Mouse (Mus musculus): ENCODE measurements around the gene Irgq. TPM values are rescaled to one million over a fixed set of nuclear protein-coding genes. Genes with fewer than 3 reads are reported as not detected.

Irgq gene
- polyA plus RNA-seq, 1 experiment, result not detected

DNA sequence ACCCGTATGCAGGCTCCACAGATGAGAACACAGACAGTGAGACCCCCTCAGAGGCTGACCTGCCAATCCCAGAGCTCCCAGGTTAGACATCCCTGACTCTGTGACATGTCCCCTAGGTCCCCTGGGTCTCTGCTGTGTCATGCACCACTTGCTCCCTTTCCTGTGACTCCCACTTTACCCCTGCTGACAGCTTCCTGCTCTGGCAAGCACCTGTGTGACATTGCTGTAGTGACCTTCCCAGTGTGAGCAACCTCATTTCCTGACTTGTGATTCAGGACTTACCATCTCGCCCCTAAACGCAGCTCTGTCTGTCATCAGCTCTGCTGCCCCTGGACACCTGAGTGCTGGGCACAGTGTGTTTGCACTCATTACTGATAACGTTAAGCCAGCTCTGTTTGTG is 40.6 kb downstream of the Irgq start:
- 83% methylated on average over 4 of the region's 4 CpGs for WGBS
- H3K27ac ChIP-seq (ENCODE audit: insufficient read depth, low read depth, low read length), result no peak overlapping the region
- H3K4me3 ChIP-seq (ENCODE audit: insufficient read depth, low read depth, low read length), result no peak overlapping the region
- no peak for TF ChIP-seq POLR2A (IDR thresholded peaks at IDR 0.05; ENCODE audit: insufficient read depth, low read depth, low read length)
- H3K4me1 ChIP-seq (ENCODE audit: control insufficient read depth, insufficient read depth, low read length), result no peaks in the 10 kb centered on the region

DNA sequence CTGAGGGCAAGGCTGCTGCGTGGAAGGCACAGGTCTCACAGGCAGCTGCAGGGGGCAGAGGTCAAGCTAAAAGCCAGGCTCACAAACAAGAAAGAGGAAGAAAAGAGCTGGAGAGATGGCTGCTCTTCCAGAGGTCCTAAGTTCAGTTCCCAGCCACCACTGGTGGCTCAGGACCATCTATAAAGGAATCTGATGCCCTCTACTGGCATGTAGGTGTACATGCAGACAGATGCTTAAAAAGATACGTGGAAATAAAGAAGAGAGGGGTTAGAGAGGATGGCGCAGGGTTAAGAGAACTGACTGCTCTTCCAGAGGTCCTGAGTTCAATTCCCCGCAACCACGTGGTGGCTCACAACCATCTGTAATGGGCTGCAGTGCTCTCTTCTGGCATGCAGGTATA is 42.0 kb downstream of the Irgq start:
- TF ChIP-seq POLR2A (IDR thresholded peaks at IDR 0.05; ENCODE audit: insufficient read depth, low read depth, low read length) (no peak), CTCF (IDR thresholded peaks at IDR 0.05; ENCODE audit: insufficient read depth, low read depth, low read length) (no peak)
- Histone ChIP-seq H3K4me1 (ENCODE audit: control insufficient read depth, insufficient read depth, low read length) (no peaks in the 10 kb centered on the region), H3K27ac (ENCODE audit: insufficient read depth, low read depth, low read length) (no peak overlapping the region), H3K4me3 (ENCODE audit: insufficient read depth, low read depth, low read length) (no peak overlapping the region)
- 62% methylated on average over 5 of the region's 5 CpGs for WGBS

DNA sequence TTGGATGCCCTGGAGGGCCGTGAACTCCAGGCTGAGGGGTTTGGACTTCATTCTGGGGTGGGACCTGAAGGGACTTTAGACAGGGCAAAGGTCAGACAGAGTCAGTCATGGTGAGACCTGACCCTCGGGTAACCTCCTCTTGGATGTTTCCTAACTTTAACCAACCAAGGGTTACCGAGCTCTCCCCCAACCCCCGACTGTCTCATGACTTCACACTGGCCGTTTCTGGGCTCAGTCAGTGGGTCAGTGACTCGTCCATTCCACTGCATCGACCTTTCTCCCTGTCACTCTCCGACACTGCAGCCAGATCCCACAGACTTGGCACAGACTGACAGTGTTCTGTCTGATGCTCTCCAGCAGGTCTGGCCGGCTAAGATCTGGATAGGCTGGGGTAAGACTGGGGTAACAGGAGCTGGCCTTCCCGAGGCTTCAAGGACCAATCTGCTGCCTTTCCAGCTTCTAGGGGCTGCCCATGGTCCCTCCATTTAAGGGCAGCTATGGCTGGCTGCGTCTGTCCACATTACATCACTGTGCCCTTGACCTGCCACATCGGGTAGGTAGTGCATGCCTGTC is 43.8 kb downstream of the Irgq start:
- 62% methylated on average over 12 of the region's 12 CpGs for WGBS

DNA sequence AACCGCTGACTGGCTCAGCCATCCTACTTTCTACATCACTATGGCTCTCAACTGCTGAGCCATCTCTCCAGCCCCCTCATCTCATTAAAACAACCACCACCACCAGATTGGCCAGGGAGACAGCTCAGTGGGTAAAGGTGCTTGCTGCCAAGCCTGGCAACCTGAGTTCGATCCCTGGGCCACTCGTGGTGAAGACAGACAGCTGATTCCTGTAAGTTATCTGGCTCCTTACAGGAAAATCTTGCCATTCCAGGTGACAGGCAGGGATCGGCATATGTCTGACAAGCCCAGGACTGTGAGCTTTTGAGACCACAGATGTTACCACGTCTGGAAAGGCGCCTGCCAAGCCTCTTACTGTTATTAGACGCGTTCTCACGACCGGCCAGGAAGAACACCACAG is 47.3 kb downstream of the Irgq start:
- 97% methylated on average over 10 of the region's 10 CpGs for WGBS
- no peak overlapping the region for H3K4me3 ChIP-seq (ENCODE audit: insufficient read depth, low read depth, low read length)
- no peak overlapping the region for H3K27ac ChIP-seq (ENCODE audit: insufficient read depth, low read depth, low read length)
- TF ChIP-seq POLR2A (IDR thresholded peaks at IDR 0.05; ENCODE audit: insufficient read depth, low read depth, low read length) (no peak), CTCF (IDR thresholded peaks at IDR 0.05; ENCODE audit: insufficient read depth, low read depth, low read length) (no peak)
- H3K4me1 ChIP-seq (ENCODE audit: control insufficient read depth, insufficient read depth, low read length), result no peaks in the 10 kb centered on the region

More for the DNA sequence above, 43.8 kb downstream of the Irgq start:
- Histone ChIP-seq H3K4me3 (ENCODE audit: insufficient read depth, low read depth, low read length) (no peak overlapping the region), H3K4me1 (ENCODE audit: control insufficient read depth, insufficient read depth, low read length) (no peaks in the 10 kb centered on the region), H3K27ac (ENCODE audit: insufficient read depth, low read depth, low read length) (no peak overlapping the region)
- no peak for TF ChIP-seq CTCF (IDR thresholded peaks at IDR 0.05; ENCODE audit: insufficient read depth, low read depth, low read length)
- TF ChIP-seq POLR2A (IDR thresholded peaks at IDR 0.05; ENCODE audit: insufficient read depth, low read depth, low read length), result no peak

DNA sequence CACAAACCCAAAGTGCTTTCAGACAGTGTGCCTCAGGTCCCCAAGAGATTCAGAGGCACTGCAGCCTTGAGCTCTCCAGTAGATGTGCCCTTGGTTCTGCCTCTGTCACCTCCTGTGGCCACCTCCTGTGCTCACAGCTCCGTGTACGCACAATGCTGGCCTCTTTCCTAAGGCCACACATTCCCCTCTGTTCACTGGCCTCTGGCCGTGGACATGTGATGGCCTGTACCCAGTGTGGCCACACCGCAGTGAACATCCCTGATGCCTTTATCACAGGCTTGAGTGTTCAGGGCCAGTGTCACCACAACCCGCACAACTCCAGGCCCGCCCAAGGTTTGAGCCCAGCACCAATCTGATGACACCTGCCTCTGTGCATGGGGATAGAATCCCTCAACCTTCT is 54.4 kb downstream of the Irgq start:
- 89% methylated on average over 6 of the region's 6 CpGs for WGBS
- no peak for TF ChIP-seq POLR2A (IDR thresholded peaks at IDR 0.05; ENCODE audit: insufficient read depth, low read depth, low read length)
- TF ChIP-seq CTCF (IDR thresholded peaks at IDR 0.05; ENCODE audit: insufficient read depth, low read depth, low read length), result no peak
- H3K27ac ChIP-seq (ENCODE audit: insufficient read depth, low read depth, low read length), result no peak overlapping the region
- no peak overlapping the region for H3K4me3 ChIP-seq (ENCODE audit: insufficient read depth, low read depth, low read length)
- H3K4me1 ChIP-seq (ENCODE audit: control insufficient read depth, insufficient read depth, low read length), result peaks cover 7% of the 10 kb centered on the region; the same call in 1 of the 2 replicates

DNA sequence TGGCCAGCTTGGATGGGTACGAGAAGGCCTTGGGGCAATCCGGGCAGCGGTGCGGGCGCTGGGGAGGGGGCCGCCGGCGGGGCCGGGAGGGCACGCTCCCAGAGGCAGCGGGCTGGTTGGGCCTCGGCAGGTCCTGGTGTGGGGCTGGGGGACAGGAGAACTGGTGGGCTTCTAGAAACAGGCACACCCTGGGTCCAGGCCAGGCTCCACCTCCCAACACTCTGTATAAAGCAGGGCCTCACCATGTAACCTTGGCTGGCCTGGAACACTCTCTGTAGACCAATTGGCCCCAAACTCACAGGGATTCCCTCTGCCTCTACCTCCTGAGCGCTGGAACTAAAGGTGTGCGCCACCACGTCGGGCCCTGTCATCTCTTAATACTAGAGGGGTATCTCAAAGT is 55.5 kb downstream of the Irgq start:
- Histone ChIP-seq H3K4me3 (ENCODE audit: insufficient read depth, low read depth, low read length) (no peak overlapping the region), H3K4me1 (ENCODE audit: control insufficient read depth, insufficient read depth, low read length) (peaks cover 7% of the 10 kb centered on the region; the same call in 1 of the 2 replicates), H3K27ac (ENCODE audit: insufficient read depth, low read depth, low read length) (no peak overlapping the region)
- WGBS, result 55% methylated on average over 16 of the region's 16 CpGs
- no peak for TF ChIP-seq CTCF (IDR thresholded peaks at IDR 0.05; ENCODE audit: insufficient read depth, low read depth, low read length)
- TF ChIP-seq POLR2A (IDR thresholded peaks at IDR 0.05; ENCODE audit: insufficient read depth, low read depth, low read length), result no peak

DNA sequence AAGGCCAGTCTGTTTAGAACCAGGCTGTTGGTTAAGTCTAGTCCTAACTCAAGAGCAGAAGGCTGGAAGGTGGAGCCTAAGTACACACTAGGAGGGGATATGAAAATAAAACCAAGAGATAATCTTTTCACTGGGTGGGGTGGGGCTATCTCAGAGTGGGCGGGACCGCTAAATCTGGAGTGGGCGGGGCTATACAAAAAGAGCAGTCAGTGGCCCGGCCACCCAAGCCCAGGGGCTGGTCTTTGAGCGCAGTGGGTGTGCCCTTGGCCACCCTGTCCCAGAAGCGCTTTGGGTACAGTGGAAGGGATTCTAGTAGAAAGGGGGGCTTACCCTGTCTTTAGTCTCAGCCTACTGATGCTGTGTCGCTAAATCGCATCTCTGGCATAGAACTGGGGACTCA is 56.3 kb downstream of the Irgq start:
- Histone ChIP-seq H3K4me1 (ENCODE audit: control insufficient read depth, insufficient read depth, low read length) (peaks cover 7% of the 10 kb centered on the region; the same call in 1 of the 2 replicates), H3K4me3 (ENCODE audit: insufficient read depth, low read depth, low read length) (peak overlapping the region; percentile 65), H3K27ac (ENCODE audit: insufficient read depth, low read depth, low read length) (no peak overlapping the region)
- WGBS, result 7% methylated on average over 8 of the region's 8 CpGs
- TF ChIP-seq POLR2A (IDR thresholded peaks at IDR 0.05; ENCODE audit: insufficient read depth, low read depth, low read length), result no peak
- no peak for TF ChIP-seq CTCF (IDR thresholded peaks at IDR 0.05; ENCODE audit: insufficient read depth, low read depth, low read length)

- no peak within 1 kb of the TSS for H3K27ac ChIP-seq (ENCODE audit: insufficient read depth, low read depth, low read length)
- H3K4me3 ChIP-seq (ENCODE audit: insufficient read depth, low read depth, low read length), result peak within 1 kb of the TSS; percentile 65
- TF ChIP-seq POLR2A (IDR thresholded peaks at IDR 0.05; ENCODE audit: insufficient read depth, low read depth, low read length), result peak; percentile 98
- no peak for TF ChIP-seq CTCF (IDR thresholded peaks at IDR 0.05; ENCODE audit: insufficient read depth, low read depth, low read length)
- WGBS, result 3% methylated on average over 30 of the region's 30 CpGs
- H3K4me1 ChIP-seq (ENCODE audit: control insufficient read depth, insufficient read depth, low read length), result peaks cover 7% of the 10 kb centered on the region; the same call in 1 of the 2 replicates
These were observed 57.0 kb downstream of the Irgq start, which contains the start of the genes Ethe1 and Zfp575 for GRCm38 (mm10) chr7:24587330-24588105. Gene Ethe1, plus strand, starts transcription at chr7:24587543. Gene Zfp575, minus strand, starts transcription at chr7:24587641.

Other genes with a start within 250 kb of the Irgq start
- gene Zfp61, start 229.5 kb upstream of the Irgq start, polyA plus RNA-seq (2012; ENCODE audit: insufficient read depth, insufficient read length, low replicate concordance, missing spikeins), result not detected in 2 replicates
- gene Zfp94, start 214.0 kb upstream of the Irgq start, polyA plus RNA-seq (2012; ENCODE audit: insufficient read depth, insufficient read length, low replicate concordance, missing spikeins), result not detected in 2 replicates
- not detected in 2 replicates for gene Tescl, start 196.8 kb upstream of the Irgq start, polyA plus RNA-seq (2012; ENCODE audit: insufficient read depth, insufficient read length, low replicate concordance, missing spikeins)
- not detected in 2 replicates for gene Lypd5, start 181.5 kb upstream of the Irgq start, polyA plus RNA-seq (2012; ENCODE audit: insufficient read depth, insufficient read length, low replicate concordance, missing spikeins)
- gene Kcnn4, start 160.4 kb upstream of the Irgq start, polyA plus RNA-seq (2012; ENCODE audit: insufficient read depth, insufficient read length, low replicate concordance, missing spikeins), result not detected in 2 replicates
- not detected in 2 replicates for gene Smg9, start 131.1 kb upstream of the Irgq start, polyA plus RNA-seq (2012; ENCODE audit: insufficient read depth, insufficient read length, low replicate concordance, missing spikeins)
- not detected in 2 replicates for gene Irgc1, start 78.4 kb upstream of the Irgq start, polyA plus RNA-seq (2012; ENCODE audit: insufficient read depth, insufficient read length, low replicate concordance, missing spikeins)
- not detected in 2 replicates for gene Plaur, start 68.2 kb upstream of the Irgq start, polyA plus RNA-seq (2012; ENCODE audit: insufficient read depth, insufficient read length, low replicate concordance, missing spikeins)
- gene Cadm4, start 48.7 kb upstream of the Irgq start, polyA plus RNA-seq (2012; ENCODE audit: insufficient read depth, insufficient read length, low replicate concordance, missing spikeins), result not detected in 2 replicates
- gene Zfp428, start 23.7 kb upstream of the Irgq start, polyA plus RNA-seq (2012; ENCODE audit: insufficient read depth, insufficient read length, low replicate concordance, missing spikeins), result not detected in 2 replicates
- gene AC161166.1, start 18.2 kb upstream of the Irgq start, polyA plus RNA-seq (2012; ENCODE audit: insufficient read depth, insufficient read length, low replicate concordance, missing spikeins), result not detected in 2 replicates
- gene Pinlyp, start 15.4 kb downstream of the Irgq start, polyA plus RNA-seq (2012; ENCODE audit: insufficient read depth, insufficient read length, low replicate concordance, missing spikeins), result not detected in 2 replicates
- not detected in 2 replicates for gene Xrcc1, start 15.6 kb downstream of the Irgq start, polyA plus RNA-seq (2012; ENCODE audit: insufficient read depth, insufficient read length, low replicate concordance, missing spikeins)
- not detected in 2 replicates for gene Ethe1, start 56.9 kb downstream of the Irgq start, polyA plus RNA-seq (2012; ENCODE audit: insufficient read depth, insufficient read length, low replicate concordance, missing spikeins)
- gene Zfp575, start 57.0 kb downstream of the Irgq start, polyA plus RNA-seq (2012; ENCODE audit: insufficient read depth, insufficient read length, low replicate concordance, missing spikeins), result not detected in 2 replicates
- gene Phldb3, start 80.1 kb downstream of the Irgq start, polyA plus RNA-seq (2012; ENCODE audit: insufficient read depth, insufficient read length, low replicate concordance, missing spikeins), result not detected in 2 replicates
- gene Lypd3, start 105.9 kb downstream of the Irgq start, polyA plus RNA-seq (2012; ENCODE audit: insufficient read depth, insufficient read length, low replicate concordance, missing spikeins), result not detected in 2 replicates
- not detected in 2 replicates for gene Tex101, start 146.0 kb downstream of the Irgq start, polyA plus RNA-seq (2012; ENCODE audit: insufficient read depth, insufficient read length, low replicate concordance, missing spikeins)
- not detected in 2 replicates for gene BC049730, start 178.6 kb downstream of the Irgq start, polyA plus RNA-seq (2012; ENCODE audit: insufficient read depth, insufficient read length, low replicate concordance, missing spikeins)
- gene Gm4763, start 196.2 kb downstream of the Irgq start, polyA plus RNA-seq (2012; ENCODE audit: insufficient read depth, insufficient read length, low replicate concordance, missing spikeins), result not detected in 2 replicates
- not detected in 2 replicates for gene Cd177, start 229.6 kb downstream of the Irgq start, polyA plus RNA-seq (2012; ENCODE audit: insufficient read depth, insufficient read length, low replicate concordance, missing spikeins)
- gene Ceacam10, start 246.5 kb downstream of the Irgq start, polyA plus RNA-seq (2012; ENCODE audit: insufficient read depth, insufficient read length, low replicate concordance, missing spikeins), result not detected in 2 replicates